Mouse (Mus musculus): ENCODE results near the gene Mrm1. TPM values are rescaled to one million over a fixed set of nuclear protein-coding genes. Genes with fewer than 3 reads are reported as not detected.

Mrm1 gene
- polyA plus RNA-seq, 1 experiment: 10.3 TPM

DNA sequence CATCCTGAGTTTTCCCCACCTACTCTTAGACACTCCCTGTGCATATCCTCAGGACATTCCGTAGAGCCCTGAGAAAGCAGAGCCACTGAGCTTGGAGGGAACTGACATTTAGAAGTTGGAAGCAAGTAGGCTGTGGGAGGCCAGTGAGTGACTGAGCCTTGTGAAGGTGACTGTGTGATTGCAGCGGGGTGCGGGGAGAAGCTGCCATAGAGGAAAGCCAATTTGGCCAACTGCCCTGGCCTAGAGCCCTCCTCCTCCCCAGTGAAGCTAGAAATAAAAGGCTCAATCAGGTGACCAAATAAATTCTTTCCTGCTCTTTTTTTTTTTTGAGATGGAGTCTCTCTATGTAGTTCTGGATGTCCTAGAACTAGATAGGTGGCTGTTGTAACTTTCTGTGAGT is 6.9 kb upstream of the Mrm1 start:
- H3K36me3 ChIP-seq (ENCODE audit: control insufficient read depth, insufficient read depth, low read length): no peaks in the 10 kb centered on the region
- peak; percentile 90 for DNase-seq
- no peak for TF ChIP-seq CTCF (conservative IDR thresholded peaks at IDR 0.05; ENCODE audit: insufficient read depth, insufficient read length, low read depth, low read length)
- no peak for TF ChIP-seq POLR2A (IDR thresholded peaks at IDR 0.05; ENCODE audit: low read depth, low read length)
- WGBS: 11% methylated on average over 3 of the region's 3 CpGs
- no peaks in the 10 kb centered on the region for H3K27me3 ChIP-seq (replicated peaks; ENCODE audit: control insufficient read depth, insufficient read depth, low read length)
- H3K4me3 ChIP-seq (ENCODE audit: insufficient read depth, low read depth, low read length): no peak overlapping the region
- peak overlapping the region; percentile 43 for H3K27ac ChIP-seq (ENCODE audit: insufficient read depth, low read depth, low read length)
- peaks cover 20% of the 10 kb centered on the region for H3K4me1 ChIP-seq (ENCODE audit: control insufficient read depth, insufficient read depth, low read length)

DNA sequence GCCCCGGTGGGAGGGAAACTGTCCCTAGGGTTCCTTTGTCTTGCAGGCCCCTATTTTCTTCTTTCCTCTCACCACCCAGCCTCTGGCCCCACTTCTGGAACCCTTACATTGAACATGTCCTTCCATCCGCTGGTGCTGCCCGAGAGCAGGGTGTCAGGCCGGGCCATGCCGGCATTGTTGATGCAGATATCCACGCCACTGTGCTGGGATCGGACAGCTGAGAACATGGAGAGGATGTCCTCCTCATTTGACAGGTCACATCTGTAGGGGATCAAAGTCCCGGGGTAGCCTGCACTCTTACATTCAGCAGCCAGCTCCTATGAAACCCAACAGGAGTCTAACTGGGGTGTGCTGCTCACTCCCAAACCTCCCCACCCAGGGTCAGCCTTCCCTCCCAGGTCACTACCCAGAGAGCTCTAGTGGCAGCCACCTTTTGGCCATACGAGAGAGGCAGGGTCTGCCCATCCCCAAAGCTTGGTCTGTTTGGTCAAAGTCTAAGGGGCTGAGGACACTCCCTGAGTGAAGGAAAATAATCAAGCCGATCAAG is 6.0 kb upstream of the Mrm1 start:
- no peak overlapping the region for H3K4me3 ChIP-seq (ENCODE audit: insufficient read depth, low read depth, low read length)
- no peak for DNase-seq
- peak overlapping the region; percentile 43; the same call in 1 of the 2 replicates for H3K27ac ChIP-seq (ENCODE audit: insufficient read depth, low read depth, low read length)
- peaks cover 20% of the 10 kb centered on the region for H3K4me1 ChIP-seq (ENCODE audit: control insufficient read depth, insufficient read depth, low read length)
- no peaks in the 10 kb centered on the region for H3K36me3 ChIP-seq (ENCODE audit: control insufficient read depth, insufficient read depth, low read length)
- TF ChIP-seq POLR2A (IDR thresholded peaks at IDR 0.05; ENCODE audit: low read depth, low read length) (no peak), CTCF (conservative IDR thresholded peaks at IDR 0.05; ENCODE audit: insufficient read depth, insufficient read length, low read depth, low read length) (no peak)
- H3K27me3 ChIP-seq (replicated peaks; ENCODE audit: control insufficient read depth, insufficient read depth, low read length): no peaks in the 10 kb centered on the region
- 86% methylated on average over 10 of the region's 10 CpGs for WGBS

DNA sequence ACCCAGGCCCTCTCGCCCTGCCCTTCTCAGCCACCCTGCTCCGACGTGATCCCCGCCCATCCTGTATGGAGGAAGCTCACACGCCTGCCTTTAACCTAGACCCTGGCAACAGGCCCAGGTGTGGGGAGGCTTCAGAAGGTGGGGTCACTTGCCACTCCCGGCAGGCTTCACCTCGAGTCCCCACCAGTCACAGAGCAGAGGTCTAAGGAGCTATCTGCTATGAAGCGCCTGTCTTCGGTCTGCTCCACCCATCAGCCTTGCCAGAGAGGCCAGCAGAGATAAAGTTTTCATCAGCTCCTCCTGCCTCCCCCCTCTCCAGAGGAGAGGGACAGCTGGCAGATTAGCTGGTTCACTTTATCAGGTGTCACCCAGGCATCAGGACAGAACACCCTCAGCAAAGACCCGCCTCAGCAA is 4.2 kb upstream of the Mrm1 start:
- 48% methylated on average over 10 of the region's 10 CpGs for WGBS
- no peak for DNase-seq
- H3K4me3 ChIP-seq (ENCODE audit: insufficient read depth, low read depth, low read length): no peak overlapping the region
- H3K4me1 ChIP-seq (ENCODE audit: control insufficient read depth, insufficient read depth, low read length): peaks cover 16% of the 10 kb centered on the region
- H3K36me3 ChIP-seq (ENCODE audit: control insufficient read depth, insufficient read depth, low read length): no peaks in the 10 kb centered on the region
- H3K27ac ChIP-seq (ENCODE audit: insufficient read depth, low read depth, low read length): no peak overlapping the region
- no peaks in the 10 kb centered on the region for H3K27me3 ChIP-seq (replicated peaks; ENCODE audit: control insufficient read depth, insufficient read depth, low read length)
- TF ChIP-seq POLR2A (IDR thresholded peaks at IDR 0.05; ENCODE audit: low read depth, low read length): no peak
- no peak for TF ChIP-seq CTCF (conservative IDR thresholded peaks at IDR 0.05; ENCODE audit: insufficient read depth, insufficient read length, low read depth, low read length)

DNA sequence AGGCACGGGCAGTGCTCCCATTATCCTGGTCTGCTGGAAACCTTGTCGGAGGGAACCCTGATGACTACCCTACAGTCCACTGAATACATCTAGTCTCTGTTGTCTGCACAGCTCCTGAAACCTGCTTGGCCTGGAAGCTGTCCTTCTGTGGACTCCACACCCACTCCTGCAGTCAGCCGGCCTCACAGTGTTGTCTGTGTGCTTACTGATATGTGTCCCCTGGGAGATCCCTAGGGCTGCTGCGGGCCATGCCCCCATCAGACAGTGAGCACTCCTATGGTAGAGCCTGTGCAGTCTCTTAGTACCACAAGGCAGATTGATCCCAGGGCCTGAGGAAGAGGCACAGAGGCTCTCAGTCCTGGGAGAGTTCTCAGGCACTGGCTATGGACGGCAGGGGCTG is 3.2 kb upstream of the Mrm1 start:
- 95% methylated on average over 5 of the region's 5 CpGs for WGBS
- no peak for TF ChIP-seq POLR2A (IDR thresholded peaks at IDR 0.05; ENCODE audit: low read depth, low read length)
- TF ChIP-seq CTCF (conservative IDR thresholded peaks at IDR 0.05; ENCODE audit: insufficient read depth, insufficient read length, low read depth, low read length): no peak
- DNase-seq: no peak
- H3K4me1 ChIP-seq (ENCODE audit: control insufficient read depth, insufficient read depth, low read length): peaks cover 10% of the 10 kb centered on the region
- no peaks in the 10 kb centered on the region for H3K36me3 ChIP-seq (ENCODE audit: control insufficient read depth, insufficient read depth, low read length)
- H3K27ac ChIP-seq (ENCODE audit: insufficient read depth, low read depth, low read length): no peak overlapping the region
- H3K4me3 ChIP-seq (ENCODE audit: insufficient read depth, low read depth, low read length): no peak overlapping the region
- H3K27me3 ChIP-seq (replicated peaks; ENCODE audit: control insufficient read depth, insufficient read depth, low read length): no peaks in the 10 kb centered on the region

DNA sequence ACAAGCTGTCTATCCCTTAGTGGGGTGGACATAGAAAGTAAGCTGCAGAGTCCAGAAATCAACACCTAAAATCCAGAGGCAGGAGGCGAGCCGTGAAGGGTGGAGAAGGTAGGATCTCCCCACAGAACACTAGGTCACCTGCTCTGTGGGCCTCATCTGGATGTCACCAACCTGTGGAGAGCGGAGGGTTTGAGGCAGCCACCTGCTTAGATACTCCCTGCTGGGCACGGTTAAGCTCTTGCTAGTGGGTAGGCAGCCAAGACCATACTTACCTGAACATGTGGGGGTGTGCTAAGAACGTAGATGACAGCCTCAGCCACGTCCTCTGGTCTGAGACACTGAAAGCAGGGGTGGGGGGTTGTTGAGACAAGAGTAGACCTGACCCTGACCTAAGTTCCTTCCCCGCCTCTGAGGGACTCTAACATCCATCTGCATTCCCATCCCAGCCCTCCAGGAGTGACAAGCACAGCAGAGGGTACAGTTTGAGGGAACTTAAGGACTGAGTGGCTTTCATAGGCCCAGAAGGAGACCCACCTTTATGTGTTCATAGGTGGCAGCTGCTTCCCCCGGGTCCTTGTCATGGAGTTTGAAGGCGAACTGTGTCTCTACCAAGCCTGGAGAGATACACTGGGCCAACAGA is 1.9 kb upstream of the Mrm1 start:
- TF ChIP-seq POLR2A (IDR thresholded peaks at IDR 0.05; ENCODE audit: low read depth, low read length) (no peak), CTCF (conservative IDR thresholded peaks at IDR 0.05; ENCODE audit: insufficient read depth, insufficient read length, low read depth, low read length) (no peak)
- 91% methylated on average over 9 of the region's 9 CpGs for WGBS
- H3K4me1 ChIP-seq (ENCODE audit: control insufficient read depth, insufficient read depth, low read length): peaks cover 5% of the 10 kb centered on the region; the same call in 1 of the 2 replicates
- no peak for DNase-seq
- H3K27me3 ChIP-seq (replicated peaks; ENCODE audit: control insufficient read depth, insufficient read depth, low read length): no peaks in the 10 kb centered on the region
- H3K36me3 ChIP-seq (ENCODE audit: control insufficient read depth, insufficient read depth, low read length): no peaks in the 10 kb centered on the region
- no peak overlapping the region for H3K4me3 ChIP-seq (ENCODE audit: insufficient read depth, low read depth, low read length)
- H3K27ac ChIP-seq (ENCODE audit: insufficient read depth, low read depth, low read length): no peak overlapping the region

DNA sequence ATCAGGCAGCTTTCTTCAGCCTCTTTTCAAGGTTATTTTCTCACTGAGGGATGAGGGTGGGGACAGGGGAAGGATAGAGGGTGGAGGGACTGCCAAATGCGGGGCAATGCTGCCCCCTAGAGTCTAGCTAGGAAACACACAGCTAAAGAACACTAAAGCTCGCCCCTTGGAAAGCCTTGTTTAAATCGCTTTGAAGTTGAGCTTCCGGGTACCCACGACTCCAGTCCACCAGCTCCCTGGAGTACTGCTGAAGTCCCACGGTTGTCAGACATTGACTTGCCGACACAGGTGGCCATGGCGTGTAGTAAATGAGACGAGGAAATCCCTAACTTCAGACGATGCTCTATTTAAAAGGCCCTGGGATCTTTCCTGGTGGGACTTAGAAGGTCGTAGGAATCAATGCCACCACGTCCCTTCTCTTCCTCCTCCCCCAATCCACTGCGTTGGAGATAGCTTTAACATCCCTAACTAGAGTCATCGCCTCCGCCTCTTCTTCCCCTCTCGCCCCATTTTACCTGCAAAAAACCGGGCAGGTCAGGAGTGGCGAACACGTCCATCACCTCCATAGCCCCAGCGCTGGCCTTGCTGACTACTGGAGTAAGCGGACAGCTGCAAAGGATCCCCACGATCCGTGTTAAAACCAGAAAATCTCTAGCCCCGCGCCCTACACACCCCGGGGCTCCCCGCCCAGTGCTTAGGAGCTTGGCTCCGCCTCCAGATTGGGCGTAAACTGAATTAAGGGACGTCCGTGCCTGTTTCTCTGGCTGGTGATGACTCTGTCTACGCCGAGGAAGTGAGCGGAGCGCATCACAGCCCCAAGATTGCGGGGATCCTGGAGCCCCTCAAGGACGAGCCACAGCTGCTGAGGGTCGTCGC is 992 bp downstream of the Mrm1 start:
- Histone ChIP-seq H3K4me3 (ENCODE audit: insufficient read depth, low read depth, low read length) (peak overlapping the region; percentile 67), H3K27me3 (replicated peaks; ENCODE audit: control insufficient read depth, insufficient read depth, low read length) (no peaks in the 10 kb centered on the region), H3K36me3 (ENCODE audit: control insufficient read depth, insufficient read depth, low read length) (no peaks in the 10 kb centered on the region), H3K4me1 (ENCODE audit: control insufficient read depth, insufficient read depth, low read length) (no peaks in the 10 kb centered on the region), H3K27ac (ENCODE audit: insufficient read depth, low read depth, low read length) (peak overlapping the region; percentile 55)
- TF ChIP-seq POLR2A (IDR thresholded peaks at IDR 0.05; ENCODE audit: low read depth, low read length) (no peak), CTCF (conservative IDR thresholded peaks at IDR 0.05; ENCODE audit: insufficient read depth, insufficient read length, low read depth, low read length) (peak; percentile 88)
- under 1% methylated on average over 39 of the region's 39 CpGs for WGBS
- peak; percentile 89 for DNase-seq

DNA sequence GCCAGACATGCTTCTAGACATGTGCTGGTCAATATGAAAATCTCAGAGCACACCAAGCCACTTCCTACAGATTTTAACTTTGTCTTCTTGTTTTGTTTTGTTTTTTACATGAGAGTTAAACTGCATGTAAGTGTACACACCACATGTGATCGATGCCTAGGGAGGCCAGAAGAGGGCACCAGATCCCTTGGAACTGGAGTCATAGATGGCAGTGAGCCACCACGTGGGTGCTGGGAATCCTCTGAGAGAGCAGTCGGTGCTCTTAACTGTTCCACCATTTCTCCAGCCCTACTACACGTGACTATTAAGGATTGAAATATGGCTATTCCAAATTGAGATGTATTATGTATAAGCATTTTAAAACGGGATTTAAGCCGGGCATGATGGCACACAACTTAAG is 2.0 kb downstream of the Mrm1 start:
- Histone ChIP-seq H3K27me3 (replicated peaks; ENCODE audit: control insufficient read depth, insufficient read depth, low read length) (no peaks in the 10 kb centered on the region), H3K4me3 (ENCODE audit: insufficient read depth, low read depth, low read length) (no peak overlapping the region), H3K27ac (ENCODE audit: insufficient read depth, low read depth, low read length) (no peak overlapping the region), H3K4me1 (ENCODE audit: control insufficient read depth, insufficient read depth, low read length) (no peaks in the 10 kb centered on the region), H3K36me3 (ENCODE audit: control insufficient read depth, insufficient read depth, low read length) (no peaks in the 10 kb centered on the region)
- DNase-seq: no peak
- 82% methylated on average over 6 of the region's 6 CpGs for WGBS
- no peak for TF ChIP-seq POLR2A (IDR thresholded peaks at IDR 0.05; ENCODE audit: low read depth, low read length)
- peak; percentile 41 for TF ChIP-seq CTCF (conservative IDR thresholded peaks at IDR 0.05; ENCODE audit: insufficient read depth, insufficient read length, low read depth, low read length)
